ENCODE assay signal across 8 mouse cellular contexts in genomic region chr6:55550926-55551325, GRCm38 (mm10).
DNase-seq lines count a peak whose midpoint lies in the region; ATAC-seq and TF ChIP-seq lines count a peak whose summit lies in the region.

No protein-coding gene starts in this region.

- H3K4me3 ChIP-seq in lung, postnatal 0 days (ENCODE audit: low read depth, low read length), result no peak overlapping the region

- no peak for ATAC-seq in lung, postnatal 0 days

- no peaks in the 10 kb centered on the region for H3K9me3 ChIP-seq in lung, postnatal 0 days (ENCODE audit: low read length)

- no peaks in the 10 kb centered on the region for H3K4me1 ChIP-seq in lung, postnatal 0 days (ENCODE audit: insufficient read depth, low read depth, low read length)

- peak; percentile 26 for TF ChIP-seq CTCF in lung, postnatal 0 days (IDR thresholded peaks at IDR 0.05)

- H3K27me3 ChIP-seq in lung, postnatal 0 days (replicated peaks; ENCODE audit: insufficient read depth, low read length), result no peaks in the 10 kb centered on the region

- WGBS in lung, postnatal 0 days, result 45% methylated on average over 13 of the region's 13 CpGs

- H3K9ac ChIP-seq in lung, postnatal 0 days (replicated peaks; ENCODE audit: low read depth), result no peak overlapping the region

- H3K36me3 ChIP-seq in lung, postnatal 0 days (ENCODE audit: insufficient read depth, low read length), result no peaks in the 10 kb centered on the region

- no peak overlapping the region for H3K4me2 ChIP-seq in lung, postnatal 0 days (replicated peaks; ENCODE audit: low read depth, low read length)

- peak; percentile 15 for DNase-seq in adrenal gland, postnatal 14 days
- DNase-seq in adrenal gland, adult 2 months, result no peak
- no peak for DNase-seq in lung, postnatal 0 days (ENCODE audit: low spot score)
- no peak for DNase-seq in lung, postnatal 4 days
- DNase-seq in frontal cortex, postnatal 25 days (ENCODE audit: low spot score in 2 of 2), result peak; percentile 32 to 40
- DNase-seq in layer of hippocampus, postnatal 36 days, result peak; percentile 41 to 57
- DNase-seq in right cerebral cortex, postnatal 14 days, result peak; percentile 60
- no peak for DNase-seq in thymus, postnatal 36 days

- no peak overlapping the region for H3K27ac ChIP-seq in lung, postnatal 0 days (ENCODE audit: low read length)

- TF ChIP-seq EP300 in lung, postnatal 0 days (IDR thresholded peaks at IDR 0.05), result no peak

Comparison
In these comparisons a context has a peak if more than half of its experiments do, and no peak if none do; other contexts are left out.
1. DNase-seq: peak in adrenal gland, postnatal 14 days (single experiment), frontal cortex, postnatal 25 days (2 of 2), layer of hippocampus, postnatal 36 days (2 of 2) and right cerebral cortex, postnatal 14 days (single experiment); none in adrenal gland, adult 2 months (single experiment), lung, postnatal 0 days (single experiment), lung, postnatal 4 days (0 of 2) and thymus, postnatal 36 days (0 of 2).